23 mouse cellular contexts compared by ENCODE assay signal in the genomic region with DNA sequence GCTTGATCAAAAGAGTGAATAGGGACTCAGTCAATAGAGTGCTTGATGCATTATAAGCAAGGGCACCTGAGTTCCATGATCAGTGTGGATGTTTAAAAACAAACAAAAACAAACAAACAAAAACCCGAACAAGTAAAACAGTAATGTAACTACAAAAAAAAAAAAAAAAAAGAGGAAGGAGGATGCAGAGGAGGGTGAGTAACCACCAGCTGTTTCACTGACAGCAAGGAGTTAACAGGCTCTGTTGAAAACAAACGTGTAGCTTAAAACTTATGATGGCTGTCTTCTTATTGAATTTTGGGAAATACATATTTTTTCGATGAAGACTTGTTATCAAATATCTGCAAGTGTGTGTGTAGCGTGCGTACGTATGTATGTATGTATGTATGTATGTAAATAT. TPM values are rescaled to one million over a fixed set of nuclear protein-coding genes. Genes with fewer than 3 reads are reported as not detected.
A peak's percentile ranks its signal among the peaks of the same experiment; 100 is the strongest.
DNase-seq lines count a peak whose midpoint lies in the region; TF ChIP-seq lines count a peak whose summit lies in the region.
"Had no signal": no experiment of that assay in that cellular context is flagged by ENCODE, and none has a peak within 500 bp of the region (broad histone marks: within the 10 kb centered on the region; RNA-seq: fewer than 3 reads in every experiment).

No protein-coding gene starts in this region.

- TF ChIP-seq POLR2A in CH12.LX (IDR thresholded peaks at IDR 0.05; ENCODE audit: low read depth, low read length) (no peak), MEL (IDR thresholded peaks at IDR 0.05; ENCODE audit: control insufficient read depth in 1 of 2, insufficient read depth in 1 of 2, low read depth in 1 of 2, low read length in 2 of 2, poor library complexity in 1 of 2) (no peak)

- H3K4me1 ChIP-seq in CH12.LX (ENCODE audit: control insufficient read depth in 1 of 2, insufficient read depth in 2 of 2) (peaks cover 3 to 6% of the 10 kb centered on the region in 2 experiments; a peak in 1 of 4 replicates), MEL (ENCODE audit: control insufficient read depth in 1 of 2, insufficient read depth in 2 of 2, low read length in 2 of 2) (no peaks in the 10 kb centered on the region)

- H3K27ac ChIP-seq in CH12.LX (ENCODE audit: insufficient read depth, low read depth) (no peak overlapping the region), MEL (ENCODE audit: control insufficient read depth, low read depth, low read length) (no peak overlapping the region)

- H3K4me3 ChIP-seq in CH12.LX (replicated peaks in 1 of 3; ENCODE audit: low read depth in 2 of 3, low read length in 2 of 3, poor library complexity in 1 of 3) (no peak overlapping the region), MEL (ENCODE audit: control insufficient read depth in 1 of 2, insufficient read depth in 1 of 2, low read depth in 2 of 2, low read length in 2 of 2) (no peak overlapping the region)

- H3K79me2 ChIP-seq in CH12.LX (replicated peaks; ENCODE audit: control insufficient read depth, extremely low read depth, insufficient read depth, poor library complexity, severe bottlenecking) (no peaks in the 10 kb centered on the region), MEL (ENCODE audit: control insufficient read depth, insufficient read depth, low read length, poor library complexity) (no peaks in the 10 kb centered on the region)

- no peak for DNase-seq in CH12.LX (ENCODE audit: extremely low read depth)
- no peak for DNase-seq in MEL (ENCODE audit: low read depth, low spot score)
- DNase-seq in adipocyte (ENCODE audit: low spot score) = no peak
- DNase-seq in heart, postnatal 4 days = no peak
- DNase-seq: adrenal gland, adult 2 months; adrenal gland, adult 8-10 months; adrenal gland, postnatal 10 days; adrenal gland, postnatal 14 days; adrenal gland, postnatal 25 days; adrenal gland, postnatal 36 days; B cell, adult 2 months; cerebellum, adult 11 months; cerebellum, adult 11-12 months; cerebellum, adult 18-20 months; cerebellum, adult 2 months; cerebellum, adult 8-10 months; cerebellum, adult 9-10 months had no signal

- TF ChIP-seq CTCF in CH12.LX (conservative IDR thresholded peaks at IDR 0.05 in 1 of 2, IDR thresholded peaks at IDR 0.05 in 1 of 2; ENCODE audit: low read depth in 2 of 2, low read length in 2 of 2) = no peak
- TF ChIP-seq CTCF in MEL (IDR thresholded peaks at IDR 0.05 in 2 of 3, conservative IDR thresholded peaks at IDR 0.05 in 1 of 3; ENCODE audit: control insufficient read depth in 1 of 3, insufficient read depth in 1 of 3, low read depth in 2 of 3, low read length in 3 of 3, poor library complexity in 1 of 3, severe bottlenecking in 1 of 3) = no peak

- TF ChIP-seq EP300 in CH12.LX (IDR thresholded peaks at IDR 0.05; ENCODE audit: low read length) (no peak), MEL (IDR thresholded peaks at IDR 0.05; ENCODE audit: low read depth in 1 of 2, low read length in 2 of 2) (no peak)

- H3K36me3 ChIP-seq in CH12.LX (replicated peaks in 1 of 2; ENCODE audit: control insufficient read depth in 1 of 2, insufficient read depth in 1 of 2, low read length in 1 of 2) (no peaks in the 10 kb centered on the region), MEL (ENCODE audit: control insufficient read depth in 1 of 2, insufficient read depth in 2 of 2, low read length in 2 of 2) (no peaks in the 10 kb centered on the region)
- H3K36me3 ChIP-seq: G1E had no signal

- H3K4me2 ChIP-seq in CH12.LX (ENCODE audit: insufficient read depth, low read depth, poor library complexity, severe bottlenecking) = no peak overlapping the region

- TF ChIP-seq RAD21 in CH12.LX (IDR thresholded peaks at IDR 0.05; ENCODE audit: low read depth, low read length) = no peak
- no peak for TF ChIP-seq RAD21 in MEL (IDR thresholded peaks at IDR 0.05; ENCODE audit: low read depth, low read length)

- H3K27me3 ChIP-seq in CH12.LX (replicated peaks) (no peaks in the 10 kb centered on the region), MEL (ENCODE audit: control insufficient read depth in 1 of 2, insufficient read depth in 2 of 2, low read length in 2 of 2) (no peaks in the 10 kb centered on the region; a peak in 1 of 4 replicates)
- H3K27me3 ChIP-seq: Patski had no signal

- no peaks in the 10 kb centered on the region for H3K9me3 ChIP-seq in CH12.LX (replicated peaks; ENCODE audit: low read length)
- H3K9me3 ChIP-seq in MEL (replicated peaks; ENCODE audit: insufficient read depth, low read length) = no peaks in the 10 kb centered on the region
- H3K9me3 ChIP-seq: G1E had no signal

- dilution Hi-C loops in CH12.LX (cut with MboI; ENCODE audit: extremely low pct_ligation_motif_present, extremely low pct_unique_long_range_greater_than_20kb, low sequenced_read_pairs) = no loop called here

- H3K9ac ChIP-seq in CH12.LX (ENCODE audit: insufficient read depth, low read depth) (no peak overlapping the region), MEL (ENCODE audit: control insufficient read depth, low read depth, low read length, poor library complexity, severe bottlenecking) (no peak overlapping the region)

- in situ Hi-C loops in CH12.LX (cut with MboI; ENCODE audit: low pct_ligation_motif_present, low pct_unique_long_range_greater_than_20kb, low sequenced_read_pairs) = no loop called here

TF ChIP-seq in CH12.LX, 34 proteins besides CTCF, POLR2A, EP300 and RAD21:
- TF ChIP-seq MXI1 (IDR thresholded peaks at IDR 0.05; ENCODE audit: low read depth, low read length) (no peak), ZNF384 (IDR thresholded peaks at IDR 0.05; ENCODE audit: low read depth, low read length) (peak; percentile 77)

TF ChIP-seq in MEL, 35 proteins besides CTCF, POLR2A, EP300 and RAD21:
- TF ChIP-seq GABPA (IDR thresholded peaks at IDR 0.05; ENCODE audit: low read depth, low read length) (no peak), ELF1 (IDR thresholded peaks at IDR 0.05; ENCODE audit: low read depth, low read length) (no peak), CHD2 (IDR thresholded peaks at IDR 0.05; ENCODE audit: low read length) (no peak), USF1 (IDR thresholded peaks at IDR 0.05; ENCODE audit: low read depth, low read length) (no peak), HCFC1 (IDR thresholded peaks at IDR 0.05; ENCODE audit: low read depth, low read length) (no peak), ZNF384 (IDR thresholded peaks at IDR 0.05; ENCODE audit: low read depth, low read length) (peak; percentile 59; the same call in 1 of the 2 replicates)

RNA-seq across cellular contexts. Expression of gene C1ql3, which starts 37.0 kb away (rescaled TPM):
- 0.08 TPM in 1 of 2 replicates, not detected in the other for total RNA-seq in CH12.LX (2012; rRNA removed)
- total RNA-seq in CH12.LX (2014; rRNA removed) = not detected in 2 replicates
- not detected in 2 replicates for polyA plus RNA-seq in CH12.LX (2012; ENCODE audit: insufficient read length, low read depth)
- total RNA-seq in MEL (2012; rRNA removed) = not detected in 2 replicates
- under 1 TPM in 1 of 2 experiments, not detected in 1; 0.06 TPM for polyA plus RNA-seq in MEL (2012; ENCODE audit: insufficient read depth in 1 of 2, insufficient read length in 2 of 2, low read depth in 1 of 2, low replicate concordance in 2 of 2, missing spikeins in 1 of 2)
- total RNA-seq in heart, postnatal 4 days (2021) = under 1 TPM in 1 of 2 experiments, not detected in 1; 0.14 TPM
- total RNA-seq: adrenal gland, adult 18-20 months; adrenal gland, adult 2 months; adrenal gland, postnatal 25 days; adrenal gland, postnatal 36 days had no signal
- polyA plus RNA-seq: activated CD4-positive, CD25-positive, alpha-beta regulatory T cell, adult 4 months; adrenal gland, adult 2 months; C2C12; CD4-positive, CD25-positive, alpha-beta regulatory T cell, adult 4 months; G1E had no signal

Comparison
In these comparisons a context has a peak if more than half of its experiments do, and no peak if none do; other contexts are left out.
1. Of the 35 proteins assayed by ChIP-seq in both MEL and CH12.LX: peak only in MEL: none; only in CH12.LX: none; in both: ZNF384; in neither: 34.